Mouse (Mus musculus) embryonic stem cell, embryonic (primary cell): ENCODE measurements around the gene Lrriq3.

Experiments used
- CTCF ChIA-PET, 4 experiments: fragments of 300-600 bp in 2 of 4; fragments of 350-600 bp in 2 of 4; sonication (Branson Sonifier 250); formaldehyde crosslinking; loops; one replicate each; lab custom pipeline; 2022; ENCODE audit warnings: inconsistent platforms in 2 of 4; lab: Charles Lee
- POLR2A ChIA-PET, 4 experiments: fragments of 300-600 bp in 2 of 4; fragments of 350-600 bp in 2 of 4; sonication (Branson Sonifier 250); formaldehyde crosslinking; loops; one replicate each; lab custom pipeline; 2022; ENCODE audit warnings: antibody characterized with exemption in 4 of 4, inconsistent platforms in 1 of 4; lab: Charles Lee

The Lrriq3 gene

GRCm38 (mm10) chr3:155093116-155093956 is at the start of gene Lrriq3, which contains the start of gene Fpgt:
Gene Lrriq3, plus strand, starts transcription at chr3:155093434.
Gene Fpgt, minus strand, starts transcription at chr3:155093403.
- POLR2A ChIA-PET: interaction anchor here in 3 of 4 experiments (0.6 to 2.1 kb wide), 20 partner anchors 8 to 555 kb away, joined by 3 to 10 read pairs (median 4); partner anchors contain the start of genes Cryz (in 3 of the 3) and Tyw3 (in 3 of the 3)
- CTCF ChIA-PET: no interaction called here

GRCm38 (mm10) chr3:155052021-155052420 is 41.2 kb upstream of the Lrriq3 start:
- ChIA-PET CTCF (no interaction called here), POLR2A (no interaction called here)

GRCm38 (mm10) chr3:155053189-155053588 is 40.0 kb upstream of the Lrriq3 start:
- CTCF ChIA-PET: no interaction called here
- POLR2A ChIA-PET: no interaction called here

GRCm38 (mm10) chr3:155055231-155055916 is 37.9 kb upstream of the Lrriq3 start, which contains the start of gene Tnni3k:
Gene Tnni3k, minus strand, starts transcription at chr3:155055407.
- CTCF ChIA-PET: no interaction called here
- POLR2A ChIA-PET: no interaction called here

GRCm38 (mm10) chr3:155056606-155057005 is 36.6 kb upstream of the Lrriq3 start:
- POLR2A ChIA-PET: no interaction called here
- CTCF ChIA-PET: no interaction called here

GRCm38 (mm10) chr3:155057566-155057965 is 35.7 kb upstream of the Lrriq3 start:
- ChIA-PET POLR2A (no interaction called here), CTCF (no interaction called here)

- CTCF ChIA-PET: no interaction called here
Observed at GRCm38 (mm10) chr3:155058800-155059448, 34.3 kb upstream of the Lrriq3 start.

GRCm38 (mm10) chr3:155059449-155059822 is 33.8 kb upstream of the Lrriq3 start:
- POLR2A ChIA-PET: no interaction called here
- CTCF ChIA-PET: no interaction called here

More at GRCm38 (mm10) chr3:155058800-155059448, 34.3 kb upstream of the Lrriq3 start:
- POLR2A ChIA-PET: interaction anchor here in 1 of 4 experiments (0.8 kb wide), 1 partner anchor 19 kb away, joined by 4 read pairs; no protein-coding TSS in a partner anchor

GRCm38 (mm10) chr3:155077908-155078307 is 15.3 kb upstream of the Lrriq3 start:
- ChIA-PET CTCF (no interaction called here), POLR2A (interaction anchor here in 1 of 4 experiments (0.6 kb wide), 1 partner anchor 19 kb away, joined by 4 read pairs; no protein-coding TSS in a partner anchor)

GRCm38 (mm10) chr3:155092081-155092480 is 1.2 kb upstream of the Lrriq3 start:
- ChIA-PET CTCF (no interaction called here), POLR2A (interaction anchor here in 2 of 4 experiments (0.7 to 2.1 kb wide), 4 partner anchors 8 to 495 kb away, joined by 3 to 7 read pairs (median 4); partner anchors contain the start of genes Cryz (in 1 of the 2) and Tyw3 (in 1 of the 2))

- ChIA-PET POLR2A (no interaction called here), CTCF (no interaction called here)
Observed at GRCm38 (mm10) chr3:155099266-155099665, 6.0 kb downstream of the Lrriq3 start.

- POLR2A ChIA-PET: interaction anchor here in 2 of 4 experiments (0.6 to 1.8 kb wide), 2 partner anchors 13 kb away, joined by 3 to 5 read pairs; partner anchors contain the start of genes Fpgt (in 2 of the 2) and Lrriq3 (in 2 of the 2)
- CTCF ChIA-PET: no interaction called here
Observed at GRCm38 (mm10) chr3:155105957-155106356, 12.7 kb downstream of the Lrriq3 start.

GRCm38 (mm10) chr3:155137737-155138136 is 44.5 kb downstream of the Lrriq3 start:
- CTCF ChIA-PET: no interaction called here
- POLR2A ChIA-PET: no interaction called here

- POLR2A ChIA-PET: no interaction called here
- CTCF ChIA-PET: no interaction called here
Observed at GRCm38 (mm10) chr3:155141047-155141446, 47.8 kb downstream of the Lrriq3 start.

- CTCF ChIA-PET: no interaction called here
Observed at GRCm38 (mm10) chr3:155144368-155144767, 51.1 kb downstream of the Lrriq3 start.

GRCm38 (mm10) chr3:155161842-155162241 is 68.6 kb downstream of the Lrriq3 start:
- CTCF ChIA-PET: no interaction called here
- POLR2A ChIA-PET: no interaction called here

More at GRCm38 (mm10) chr3:155144368-155144767, 51.1 kb downstream of the Lrriq3 start:
- POLR2A ChIA-PET: interaction anchor here in 1 of 4 experiments (0.6 kb wide), 1 partner anchor 51 kb away, joined by 4 read pairs; the partner anchor contains the start of genes Fpgt and Lrriq3

- ChIA-PET CTCF (no interaction called here), POLR2A (interaction anchor here in 1 of 4 experiments (0.7 kb wide), 1 partner anchor 80 kb away, joined by 3 read pairs; no protein-coding TSS in a partner anchor)
Observed at GRCm38 (mm10) chr3:155180303-155180902, 87.2 kb downstream of the Lrriq3 start.

GRCm38 (mm10) chr3:155186456-155186855 is 93.2 kb downstream of the Lrriq3 start:
- ChIA-PET CTCF (interaction anchor here in 1 of 4 experiments (0.6 kb wide), 1 partner anchor 405 kb away, joined by 3 read pairs; no protein-coding TSS in a partner anchor), POLR2A (interaction anchor here in 1 of 4 experiments (0.6 kb wide), 1 partner anchor 629 kb away, joined by 4 read pairs; no protein-coding TSS in a partner anchor)
